Mouse (Mus musculus): Measurements from ENCODE around the gene Cyp3a13.
"Not testable (repeated sequence)": the region's sequence is repeated elsewhere in the genome, so short reads cannot be mapped to it uniquely, and the experiment has no call there.

GRCm38 (mm10) chr5:137868600-137868999, 52.8 kb downstream of the Cyp3a13 start:
- not testable (repeated sequence) for TF ChIP-seq CHD2 (IDR thresholded peaks at IDR 0.05; ENCODE audit: low read depth, low read length); ZNF384 (IDR thresholded peaks at IDR 0.05; ENCODE audit: low read depth, low read length); MAFK (IDR thresholded peaks at IDR 0.05; ENCODE audit: insufficient read depth, low read depth, low read length); ZC3H11A (IDR thresholded peaks at IDR 0.05; ENCODE audit: borderline replicate concordance, low read depth, low read length); HCFC1 (IDR thresholded peaks at IDR 0.05; ENCODE audit: borderline replicate concordance, insufficient read depth, low read length)
